Mouse (Mus musculus): ENCODE data around the gene Gm6169. TPM values are rescaled to one million over a fixed set of nuclear protein-coding genes. Genes with fewer than 3 reads are reported as not detected.

Gm6169 gene
- polyA plus RNA-seq, 1 experiment from 2014 or later: 2.3 TPM

DNA sequence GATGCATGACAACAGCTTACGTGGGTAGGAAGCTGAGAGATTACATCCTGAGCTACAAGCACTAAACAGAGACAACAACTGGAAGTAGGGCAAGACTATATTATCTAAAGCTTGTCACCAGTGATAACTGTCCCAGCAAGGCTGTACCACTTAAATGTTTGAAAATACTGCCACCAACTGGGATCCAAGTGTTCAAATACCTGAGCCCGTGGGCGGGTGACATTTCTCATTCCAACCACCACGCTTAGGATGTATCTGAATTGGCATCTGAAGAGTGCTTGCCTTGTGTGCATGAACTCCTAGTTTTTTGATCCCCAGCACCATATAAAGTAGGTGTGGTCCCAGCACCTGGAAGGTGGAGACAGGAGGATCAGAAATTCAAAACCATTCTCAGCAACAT lies 3.3 kb downstream of the Gm6169 start:
- H3K36me3 ChIP-seq: no peaks in the 10 kb centered on the region
- ATAC-seq (ENCODE audit: insufficient number of reproducible peaks, insufficient read depth, low FRiP score, low TSS enrichment, low read depth): no peak
- no peak overlapping the region for H3K9ac ChIP-seq
- H3K4me1 ChIP-seq: no peaks in the 10 kb centered on the region
- no peak overlapping the region for H3K27ac ChIP-seq
- no peak overlapping the region for H3K4me2 ChIP-seq
- WGBS: 86% methylated on average over 4 of the region's 4 CpGs
- no peaks in the 10 kb centered on the region for H3K27me3 ChIP-seq
- H3K9me3 ChIP-seq: no peaks in the 10 kb centered on the region
- no peak overlapping the region for H3K4me3 ChIP-seq

DNA sequence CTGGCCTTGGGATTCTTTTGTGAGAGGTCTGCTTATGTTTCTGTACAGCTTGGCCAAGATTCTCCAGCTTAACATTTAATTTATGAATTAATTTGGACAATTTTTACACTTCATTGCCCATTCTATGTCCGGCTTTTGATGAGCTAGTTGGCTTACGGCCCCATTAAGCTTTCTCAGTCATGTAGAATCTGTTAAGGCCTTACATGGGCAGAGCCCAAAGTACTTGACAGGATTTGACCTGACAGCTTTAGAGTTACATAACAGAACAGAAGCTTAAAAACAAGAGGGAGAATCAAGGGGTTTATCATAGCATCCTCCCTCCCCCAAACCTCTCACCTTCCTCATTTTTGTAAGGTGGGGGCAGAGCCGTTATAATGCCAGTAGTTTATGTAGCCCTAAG lies 10.9 kb downstream of the Gm6169 start:
- no peak overlapping the region for H3K9ac ChIP-seq
- H3K4me3 ChIP-seq: no peak overlapping the region
- no peak overlapping the region for H3K27ac ChIP-seq
- WGBS: 74% methylated on average over 3 of the region's 3 CpGs
- H3K27me3 ChIP-seq: no peaks in the 10 kb centered on the region
- no peak for ATAC-seq (ENCODE audit: insufficient number of reproducible peaks, insufficient read depth, low FRiP score, low TSS enrichment, low read depth)
- no peaks in the 10 kb centered on the region for H3K4me1 ChIP-seq
- H3K4me2 ChIP-seq: no peak overlapping the region
- no peaks in the 10 kb centered on the region for H3K36me3 ChIP-seq
- H3K9me3 ChIP-seq: no peaks in the 10 kb centered on the region

DNA sequence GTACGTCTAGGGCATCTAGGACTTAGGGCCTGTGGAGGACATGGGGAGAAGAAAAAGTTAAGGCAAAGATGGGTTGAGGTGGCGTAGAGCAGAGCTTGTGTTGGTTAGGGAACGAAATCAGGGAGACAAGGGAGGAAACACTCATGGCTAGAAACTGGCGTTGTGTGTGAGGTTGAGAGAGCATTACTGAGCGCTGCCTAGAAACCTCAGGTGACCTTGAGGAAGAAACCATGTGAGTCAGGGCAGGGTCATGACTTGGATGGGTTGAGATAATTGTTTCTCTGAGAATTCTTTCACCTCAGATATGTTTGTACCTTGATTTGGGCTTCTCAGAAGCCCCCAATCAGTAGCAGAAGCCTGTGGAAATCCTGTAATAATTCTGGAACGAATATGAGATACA lies 11.6 kb downstream of the Gm6169 start:
- Histone ChIP-seq H3K4me1 (no peaks in the 10 kb centered on the region), H3K4me3 (no peak overlapping the region), H3K36me3 (no peaks in the 10 kb centered on the region), H3K9ac (no peak overlapping the region), H3K27me3 (no peaks in the 10 kb centered on the region), H3K27ac (no peak overlapping the region), H3K9me3 (no peaks in the 10 kb centered on the region), H3K4me2 (no peak overlapping the region)
- no peak for ATAC-seq (ENCODE audit: insufficient number of reproducible peaks, insufficient read depth, low FRiP score, low TSS enrichment, low read depth)
- 95% methylated on average over 6 of the region's 6 CpGs for whole genome bisulfite sequencing

DNA sequence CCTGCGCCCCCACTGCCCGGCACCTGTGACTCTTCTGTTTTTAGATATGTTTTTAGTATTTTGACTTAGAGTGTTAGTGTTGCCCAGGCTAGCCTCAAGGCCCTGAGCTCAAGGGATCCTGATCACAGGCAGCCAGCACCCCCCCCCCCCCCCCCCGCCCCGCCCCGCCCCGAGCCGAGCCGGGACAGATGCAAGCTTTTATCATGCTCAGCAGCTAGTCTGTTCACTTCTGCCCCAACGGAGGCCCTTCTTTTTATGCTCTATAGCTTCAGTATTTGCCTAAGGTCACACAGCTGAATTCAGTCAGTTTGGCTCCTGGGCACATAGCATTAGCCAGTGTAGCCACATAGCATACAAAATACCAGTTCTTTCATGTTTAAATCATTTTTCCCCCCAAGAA lies 12.7 kb downstream of the Gm6169 start:
- Histone ChIP-seq H3K4me2 (no peak overlapping the region), H3K27me3 (no peaks in the 10 kb centered on the region), H3K4me3 (no peak overlapping the region), H3K36me3 (no peaks in the 10 kb centered on the region), H3K4me1 (no peaks in the 10 kb centered on the region), H3K9me3 (no peaks in the 10 kb centered on the region), H3K9ac (no peak overlapping the region), H3K27ac (no peak overlapping the region)
- ATAC-seq (ENCODE audit: insufficient number of reproducible peaks, insufficient read depth, low FRiP score, low TSS enrichment, low read depth): no peak
- 80% methylated on average over 9 of the region's 9 CpGs for WGBS

DNA sequence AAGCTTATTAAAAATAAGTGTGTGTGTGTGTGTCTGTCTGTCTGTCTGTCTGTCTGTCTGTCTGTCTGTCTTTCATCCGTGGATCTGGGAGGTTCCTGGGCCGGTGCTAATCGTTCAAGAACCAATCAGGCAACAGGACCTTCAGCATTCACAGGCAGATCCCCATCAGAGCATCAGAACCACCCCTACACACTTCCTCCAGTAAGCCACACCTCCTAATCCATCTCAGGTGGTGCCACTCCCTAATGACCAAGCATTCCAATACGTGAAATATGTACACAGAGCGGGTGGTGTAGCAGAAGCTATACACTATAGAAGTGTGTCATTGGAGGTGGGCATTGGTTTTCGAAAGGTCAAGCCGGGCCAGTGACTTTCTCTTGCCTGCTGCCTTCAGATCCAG lies 16.6 kb downstream of the Gm6169 start:
- Histone ChIP-seq H3K4me2 (no peak overlapping the region), H3K9ac (no peak overlapping the region), H3K4me3 (no peak overlapping the region), H3K27ac (no peak overlapping the region), H3K4me1 (peaks cover 8% of the 10 kb centered on the region; the same call in 1 of the 2 replicates), H3K36me3 (no peaks in the 10 kb centered on the region), H3K9me3 (no peaks in the 10 kb centered on the region), H3K27me3 (no peaks in the 10 kb centered on the region)
- 86% methylated on average over 7 of the region's 7 CpGs for WGBS
- no peak for ATAC-seq (ENCODE audit: insufficient number of reproducible peaks, insufficient read depth, low FRiP score, low TSS enrichment, low read depth)

DNA sequence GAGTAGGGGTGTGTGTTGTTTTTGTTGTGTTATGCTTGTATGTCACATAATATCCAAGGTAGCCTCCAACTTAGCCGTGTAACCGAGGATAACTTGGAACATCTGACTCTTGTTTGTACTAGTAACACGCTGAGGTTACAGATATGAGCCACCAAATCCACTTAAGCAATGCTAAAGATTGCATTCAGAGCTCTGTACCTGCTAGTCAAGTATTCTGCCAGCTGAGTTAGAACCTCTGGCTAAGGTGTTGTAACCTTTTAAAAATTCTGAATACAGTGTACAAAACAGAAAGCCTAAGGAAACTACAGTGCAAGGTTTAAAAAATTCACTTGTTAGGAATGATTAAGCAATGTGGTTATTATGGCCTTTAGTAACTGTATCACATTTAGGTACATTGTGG lies 18.4 kb downstream of the Gm6169 start:
- no peak overlapping the region for H3K9ac ChIP-seq

DNA sequence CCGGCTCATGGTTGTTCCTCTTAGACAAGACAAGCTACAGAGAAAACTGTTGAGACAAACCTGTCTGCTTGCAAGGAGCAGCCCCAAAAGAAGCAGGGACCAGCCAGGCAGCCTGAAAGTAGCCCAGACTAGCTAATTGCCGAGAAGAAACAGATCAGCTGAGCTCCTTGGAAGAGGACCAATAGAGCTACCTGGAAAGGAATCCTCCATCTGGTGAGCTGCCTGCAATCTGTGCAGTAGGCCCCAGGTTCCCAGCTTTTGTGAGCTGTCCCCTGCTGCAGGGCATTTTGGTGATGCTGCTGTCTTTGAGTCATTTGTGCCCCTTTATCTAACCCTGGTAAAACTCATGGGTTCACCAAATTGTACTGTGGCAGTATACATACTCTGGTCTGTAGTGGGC lies 18.8 kb downstream of the Gm6169 start:
- Histone ChIP-seq H3K4me2 (no peak overlapping the region), H3K4me3 (no peak overlapping the region), H3K9me3 (no peaks in the 10 kb centered on the region), H3K4me1 (peaks cover 8% of the 10 kb centered on the region; the same call in 1 of the 2 replicates), H3K27me3 (no peaks in the 10 kb centered on the region), H3K36me3 (no peaks in the 10 kb centered on the region), H3K27ac (no peak overlapping the region), H3K9ac (no peak overlapping the region)
- no peak for ATAC-seq (ENCODE audit: insufficient number of reproducible peaks, insufficient read depth, low FRiP score, low TSS enrichment, low read depth)
- 74% methylated on average over 2 of the region's 2 CpGs for WGBS

More for the DNA sequence above, 18.4 kb downstream of the Gm6169 start:
- no peak overlapping the region for H3K4me2 ChIP-seq
- no peak overlapping the region for H3K27ac ChIP-seq
- no peaks in the 10 kb centered on the region for H3K36me3 ChIP-seq
- WGBS: 49% methylated on average over 3 of the region's 3 CpGs
- ATAC-seq (ENCODE audit: insufficient number of reproducible peaks, insufficient read depth, low FRiP score, low TSS enrichment, low read depth): no peak
- H3K4me1 ChIP-seq: peaks cover 8% of the 10 kb centered on the region; the same call in 1 of the 2 replicates
- no peaks in the 10 kb centered on the region for H3K9me3 ChIP-seq
- no peak overlapping the region for H3K4me3 ChIP-seq
- H3K27me3 ChIP-seq: no peaks in the 10 kb centered on the region

DNA sequence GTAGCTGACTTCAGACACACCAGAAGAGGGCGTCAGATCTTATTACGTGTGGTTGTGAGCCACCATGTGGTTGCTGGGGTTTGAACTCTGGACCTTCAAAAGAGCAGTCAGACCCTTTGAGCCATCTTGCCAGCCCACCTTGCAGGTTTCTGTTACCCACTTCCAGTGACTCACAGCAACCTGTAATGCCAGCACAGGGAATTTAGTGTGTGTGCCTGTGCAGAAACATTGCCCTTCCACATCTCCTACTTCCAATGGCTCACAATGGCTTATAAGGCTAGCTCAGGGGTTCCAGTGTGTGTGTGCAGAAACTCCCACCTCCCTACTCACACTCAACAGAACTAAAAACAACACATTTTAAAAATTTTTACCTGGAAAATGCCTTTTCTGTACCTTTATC lies 21.5 kb downstream of the Gm6169 start:
- Histone ChIP-seq H3K27me3 (peaks cover 6% of the 10 kb centered on the region), H3K27ac (no peak overlapping the region), H3K4me1 (peaks cover 8% of the 10 kb centered on the region; the same call in 1 of the 2 replicates), H3K9me3 (no peaks in the 10 kb centered on the region), H3K4me2 (no peak overlapping the region), H3K36me3 (no peaks in the 10 kb centered on the region), H3K9ac (no peak overlapping the region), H3K4me3 (no peak overlapping the region)
- 87% methylated on average over 2 of the region's 2 CpGs for WGBS
- no peak for ATAC-seq (ENCODE audit: insufficient number of reproducible peaks, insufficient read depth, low FRiP score, low TSS enrichment, low read depth)

DNA sequence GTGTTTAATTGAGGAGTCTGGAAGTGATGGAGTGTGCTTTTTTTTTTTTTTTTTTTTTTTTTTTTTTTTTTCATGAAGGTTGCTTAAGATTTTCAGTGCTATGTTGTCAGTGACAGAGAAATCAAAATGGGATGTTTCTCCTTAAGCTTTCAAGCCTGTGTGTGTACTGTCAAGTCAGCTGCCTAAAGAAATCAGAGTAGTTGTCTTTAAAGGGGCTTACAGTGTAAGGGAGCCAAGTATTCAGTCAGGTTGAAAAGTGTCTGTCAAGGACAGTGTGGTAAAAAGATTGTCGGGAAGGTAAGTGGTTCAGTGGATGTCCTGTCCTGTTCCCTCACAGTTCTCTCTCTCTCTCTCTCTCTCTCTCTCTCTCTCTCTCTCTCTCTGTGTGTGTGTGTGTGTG lies 25.5 kb downstream of the Gm6169 start:
- no peak overlapping the region for H3K4me2 ChIP-seq
- H3K27ac ChIP-seq: no peak overlapping the region
- H3K9ac ChIP-seq: no peak overlapping the region
- no peaks in the 10 kb centered on the region for H3K9me3 ChIP-seq
- ATAC-seq (ENCODE audit: insufficient number of reproducible peaks, insufficient read depth, low FRiP score, low TSS enrichment, low read depth): no peak
- H3K36me3 ChIP-seq: no peaks in the 10 kb centered on the region
- WGBS: 48% methylated on average over 1 of the region's 1 CpGs
- H3K4me3 ChIP-seq: no peak overlapping the region
- H3K27me3 ChIP-seq: peaks cover 20% of the 10 kb centered on the region
- no peaks in the 10 kb centered on the region for H3K4me1 ChIP-seq

DNA sequence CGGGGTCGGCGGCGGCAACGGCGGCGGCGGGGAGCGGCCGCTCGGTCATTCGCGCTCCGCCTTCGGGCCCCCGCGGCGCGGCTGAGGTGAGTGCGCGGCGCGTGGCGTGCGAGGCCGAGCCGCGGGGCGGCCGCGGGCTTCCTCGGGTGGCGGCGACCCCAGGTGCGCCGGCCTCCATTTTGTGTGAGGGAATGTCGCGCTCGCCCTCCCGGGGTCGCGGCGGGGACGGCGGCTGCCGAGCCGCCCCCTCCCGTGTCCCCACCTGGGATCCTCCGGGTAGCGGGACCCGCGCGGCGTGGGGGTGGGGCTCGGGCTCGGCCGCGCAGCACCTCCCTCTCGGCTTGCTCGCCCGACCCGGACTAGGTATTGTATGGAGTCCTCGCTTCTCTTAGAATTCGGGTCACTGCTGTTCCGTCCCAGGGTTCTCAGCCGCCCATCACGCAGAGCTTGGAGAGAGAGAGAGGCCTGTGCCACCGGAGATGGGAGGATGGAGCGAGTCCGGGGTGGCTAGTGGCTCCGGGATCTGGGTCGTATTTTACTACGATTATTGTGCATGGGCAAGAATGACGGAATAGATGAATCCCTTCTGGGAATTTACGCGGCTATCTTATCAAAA lies 27.3 kb downstream of the Gm6169 start:
- WGBS: under 1% methylated on average over 40 of the region's 76 CpGs
- Histone ChIP-seq H3K36me3 (no peaks in the 10 kb centered on the region), H3K4me1 (no peaks in the 10 kb centered on the region), H3K9ac (peak overlapping the region; percentile 79), H3K4me2 (peak overlapping the region; percentile 92), H3K9me3 (no peaks in the 10 kb centered on the region), H3K27me3 (peaks cover 31% of the 10 kb centered on the region), H3K27ac (no peak overlapping the region), H3K4me3 (peak overlapping the region; percentile 85)
- ATAC-seq (ENCODE audit: insufficient number of reproducible peaks, insufficient read depth, low FRiP score, low TSS enrichment, low read depth): peak; percentile 76

DNA sequence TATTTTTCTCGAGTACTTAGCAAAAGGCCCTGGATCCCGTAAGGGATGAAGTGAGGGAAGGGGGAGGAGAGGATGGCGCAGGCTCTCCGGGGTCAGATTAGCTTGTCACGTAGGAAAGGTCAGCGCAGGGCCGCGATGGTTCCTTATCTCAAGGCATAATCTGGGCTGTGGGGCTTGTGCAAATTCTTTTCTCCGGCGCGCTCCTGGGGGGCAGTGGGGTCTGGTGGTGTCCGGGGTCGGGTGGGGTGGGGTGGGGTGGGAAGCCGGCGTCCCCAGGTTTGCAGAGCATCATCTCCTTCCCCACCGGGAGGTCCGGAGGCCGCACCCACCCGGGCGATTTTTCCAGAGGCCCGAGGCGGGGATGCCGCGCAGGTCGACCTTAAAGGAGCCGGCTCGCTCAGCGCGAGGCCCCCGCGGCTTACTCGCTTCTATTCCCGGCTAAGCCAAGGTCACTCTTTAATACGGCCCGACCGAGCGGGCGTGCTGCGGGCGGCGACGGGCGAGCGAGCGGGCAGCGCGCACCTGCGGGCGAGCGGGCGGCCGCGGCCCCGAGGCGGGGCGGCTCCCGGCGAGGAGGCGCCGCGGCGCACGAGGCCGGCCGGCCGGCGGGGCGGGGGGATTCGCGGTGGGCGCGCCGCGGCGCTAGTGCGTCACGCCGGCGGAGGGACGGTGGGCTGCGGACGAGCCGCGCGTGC lies 28.0 kb downstream of the Gm6169 start:
- Histone ChIP-seq H3K27me3 (peaks cover 37% of the 10 kb centered on the region), H3K9me3 (no peaks in the 10 kb centered on the region), H3K4me3 (peak overlapping the region; percentile 85), H3K27ac (no peak overlapping the region), H3K4me2 (peak overlapping the region; percentile 92), H3K4me1 (no peaks in the 10 kb centered on the region), H3K9ac (peak overlapping the region; percentile 79), H3K36me3 (no peaks in the 10 kb centered on the region)
- peak; percentile 48; the same call in 1 of the 2 replicates for ATAC-seq (ENCODE audit: insufficient number of reproducible peaks, insufficient read depth, low FRiP score, low TSS enrichment, low read depth)
- WGBS: under 1% methylated on average over 75 of the region's 85 CpGs

DNA sequence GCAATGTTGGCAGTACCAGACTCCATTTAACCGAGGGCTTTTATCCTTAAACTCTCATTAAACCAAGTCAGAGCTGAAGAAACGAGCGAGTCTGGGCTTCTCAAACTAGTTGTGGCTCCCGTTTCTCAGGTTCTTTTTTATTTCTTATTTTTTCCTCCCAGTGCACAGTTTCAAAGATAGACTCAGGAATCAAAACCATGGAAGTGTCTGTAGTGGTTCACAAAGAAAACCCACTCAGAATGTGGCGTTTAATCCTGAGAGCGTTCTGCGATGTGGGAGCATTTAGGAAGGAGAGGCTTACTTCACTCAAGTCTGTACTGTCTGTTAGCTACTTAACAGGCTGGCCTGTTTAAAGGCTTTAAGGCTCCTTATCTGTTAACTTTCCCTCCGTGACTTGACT lies 30.9 kb downstream of the Gm6169 start:
- no peak overlapping the region for H3K4me3 ChIP-seq
- peaks cover 36% of the 10 kb centered on the region for H3K27me3 ChIP-seq
- no peak overlapping the region for H3K9ac ChIP-seq

More for the DNA sequence above, 30.9 kb downstream of the Gm6169 start:
- WGBS: 38% methylated on average over 8 of the region's 8 CpGs
- Histone ChIP-seq H3K9me3 (no peaks in the 10 kb centered on the region), H3K36me3 (no peaks in the 10 kb centered on the region), H3K4me2 (no peak overlapping the region), H3K27ac (no peak overlapping the region), H3K4me1 (no peaks in the 10 kb centered on the region)
- ATAC-seq (ENCODE audit: insufficient number of reproducible peaks, insufficient read depth, low FRiP score, low TSS enrichment, low read depth): no peak

Data from embryonic facial prominence, embryonic 13.5 days (tissue).